Mouse (Mus musculus): ENCODE measurements around the gene Nlrp4a.
"Not testable (repeated sequence)": the region's sequence is repeated elsewhere in the genome, so short reads cannot be mapped to it uniquely, and the experiment has no call there.

Gene Nlrp4a

GRCm38 (mm10) chr7:26434813-26435212 lies at the start of gene Nlrp4a:
Gene Nlrp4a, plus strand, starts transcription at chr7:26435113.
- DNase-seq (ENCODE audit: low read depth, low spot score): no peak

- DNase-seq (ENCODE audit: low read depth, low spot score): not testable (repeated sequence)
These were observed 48.2 kb upstream of the Nlrp4a start for GRCm38 (mm10) chr7:26386691-26387090.

GRCm38 (mm10) chr7:26391137-26391536 lies 43.8 kb upstream of the Nlrp4a start:
- not testable (repeated sequence) for DNase-seq (ENCODE audit: low read depth, low spot score)

GRCm38 (mm10) chr7:26391811-26392210 lies 43.1 kb upstream of the Nlrp4a start:
- not testable (repeated sequence) for DNase-seq (ENCODE audit: low read depth, low spot score)

- DNase-seq (ENCODE audit: low read depth, low spot score): not testable (repeated sequence)
These were observed 31.3 kb upstream of the Nlrp4a start, which contains the start of gene Nlrp9c for GRCm38 (mm10) chr7:26403600-26403999. Gene Nlrp9c, minus strand, starts transcription at chr7:26403700.

- DNase-seq (ENCODE audit: low read depth, low spot score): no peak
These were observed 41.8 kb downstream of the Nlrp4a start for GRCm38 (mm10) chr7:26476690-26477089.

- not testable (repeated sequence) for DNase-seq (ENCODE audit: low read depth, low spot score)
These were observed 54.6 kb downstream of the Nlrp4a start for GRCm38 (mm10) chr7:26489514-26489913.
